Mouse (Mus musculus) bone marrow macrophage, adult 2 months (primary cell): Measurements from ENCODE around the gene Atp13a2.

Experiments
- CTCF ChIP-seq: IDR thresholded peaks from 2 replicates; pipeline ENCODE4 v1.5.1; 2012; ENCODE audit warnings: low read depth, mild to moderate bottlenecking, low read length, moderate library complexity
- POLR2A ChIP-seq: IDR thresholded peaks from 2 replicates; pipeline ENCODE4 v1.6.1; 2012; ENCODE audit warnings: mild to moderate bottlenecking, low read depth, low read length, borderline replicate concordance

DNA sequence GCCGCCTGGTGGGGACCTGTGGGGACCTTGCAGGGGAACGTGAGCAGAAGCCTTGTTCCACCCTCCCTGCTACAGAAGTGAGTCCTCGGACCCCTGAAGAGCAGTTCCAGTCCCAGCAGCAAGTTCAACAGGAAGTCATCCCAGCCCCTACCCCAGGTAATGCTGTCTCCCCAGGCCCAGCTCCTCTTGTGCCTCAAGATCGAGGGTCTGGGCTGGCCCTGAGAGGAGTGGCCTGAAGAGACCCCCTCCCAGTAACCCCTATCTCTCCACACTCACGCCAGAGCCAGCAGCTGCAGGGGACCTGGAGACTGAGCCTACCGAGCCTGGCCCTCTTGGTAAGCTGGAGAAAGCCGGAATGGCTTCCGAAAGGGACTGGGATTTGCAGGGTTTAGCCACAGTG, 27.4 kb downstream of the Atp13a2 start:
- TF ChIP-seq CTCF = no peak
- TF ChIP-seq POLR2A = no peak
